Mouse (Mus musculus) kidney, embryonic 16.5 days (tissue): ENCODE results near the gene Aqp7. TPM values are rescaled to one million over a fixed set of nuclear protein-coding genes. Genes with fewer than 3 reads are reported as not detected.

Source experiments
- ATAC-seq: fragments of 200-750 bp; cut with Nextera tagmentation; 2 replicates; pipeline ENCODE4 v1.8.0; 2017; ENCODE audit warnings: moderate TSS enrichment; ENCODE audit not compliant: low FRiP score, low TSS enrichment
- H3K27ac ChIP-seq: fragments of 300-500 bp; sonication (generic); 2 replicates; pipeline ENCODE4 v1.5.1; 2014; ENCODE audit warnings: low read length
- H3K27me3 ChIP-seq: fragments of 300-500 bp; sonication (generic); 2 replicates; pipeline ENCODE4 v1.6.1; 2014; ENCODE audit warnings: low read length, control low read depth, mixed read lengths; ENCODE audit not compliant: insufficient read depth
- H3K36me3 ChIP-seq: fragments of 300-500 bp; sonication (generic); 2 replicates; pipeline ENCODE4 v1.6.1; 2014; ENCODE audit warnings: low read length, control low read depth, mixed read lengths; ENCODE audit not compliant: insufficient read depth
- H3K4me1 ChIP-seq: fragments of 300-500 bp; sonication (generic); 2 replicates; pipeline ENCODE4 v1.6.1; 2014; ENCODE audit warnings: low read length, control low read depth, mixed read lengths; ENCODE audit not compliant: insufficient read depth
- H3K4me2 ChIP-seq: fragments of 300-500 bp; sonication (generic); replicated peaks from 2 replicates; pipeline ENCODE4 v1.6.1; 2014; ENCODE audit warnings: low read depth, low read length
- H3K4me3 ChIP-seq: fragments of 300-500 bp; sonication (generic); 2 replicates; pipeline ENCODE4 v1.5.1; 2014; ENCODE audit warnings: mild to moderate bottlenecking, low read length
- H3K9ac ChIP-seq: fragments of 300-500 bp; sonication (generic); replicated peaks from 2 replicates; pipeline ENCODE4 v1.6.1; 2014; ENCODE audit warnings: low read length
- H3K9me3 ChIP-seq: fragments of 300-500 bp; sonication (generic); 2 replicates; pipeline ENCODE4 v1.6.1; 2016; ENCODE audit warnings: low read length, control low read depth
- WGBS: fragments of 180-500 bp; shearing (Covaris S2); extraction: QIAGEN DNeasy Blood & Tissue Kit; methylation state at CpG from one replicate; pipeline ENCODE4 v1.1.7; 2014; 5-methylcytosine and 5-hydroxymethylcytosine counted together
- microRNA-seq: library from miRNA; unstranded; fragments of <30 nt; microRNA quantifications from one replicate; pipeline ENCODE4, GENCODE M21; 2016
- polyA plus RNA-seq: library from polyadenylated mRNA; unstranded; fragments of >200 nt; fragmentation: Nextera tagmentation; extraction: Ambion mirVana; gene quantifications from 2 replicates; pipeline ENCODE4 v1.2.1, GENCODE M21; 2015

The Aqp7 gene
- polyA plus RNA-seq, 1 experiment from 2014 or later, result 1.2 TPM

DNA sequence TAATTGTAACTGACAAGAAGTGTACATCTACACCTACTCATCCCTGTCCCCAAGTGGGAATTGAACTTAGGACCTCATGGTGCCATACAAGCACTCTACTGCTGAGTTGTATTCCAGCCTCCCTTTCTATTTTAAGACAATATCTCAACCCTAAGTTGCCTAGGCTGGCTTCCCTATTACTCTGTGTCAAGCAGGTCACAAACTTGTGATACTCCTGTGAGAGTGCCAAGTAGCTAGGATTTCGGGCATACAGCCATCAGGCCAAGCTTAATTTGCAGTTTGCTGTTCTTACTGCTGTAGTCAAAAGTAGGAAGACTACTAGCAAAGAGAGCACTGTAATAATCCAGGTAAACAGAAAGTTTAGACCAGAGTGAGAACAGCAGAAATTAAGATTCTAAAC, 64.3 kb downstream of the Aqp7 start:
- no peaks in the 10 kb centered on the region for H3K27me3 ChIP-seq
- WGBS, result 80% methylated on average over 1 of the region's 1 CpGs
- peaks cover 52% of the 10 kb centered on the region for H3K36me3 ChIP-seq
- no peak overlapping the region for H3K4me2 ChIP-seq
- H3K9me3 ChIP-seq, result no peaks in the 10 kb centered on the region
- no peak overlapping the region for H3K9ac ChIP-seq
- ATAC-seq, result no peak
- no peak overlapping the region for H3K4me3 ChIP-seq
- H3K4me1 ChIP-seq, result no peaks in the 10 kb centered on the region
- H3K27ac ChIP-seq, result no peak overlapping the region

Small RNAs within 50 kb of the gene (microRNA-seq; reads per million reads assigned to microRNA genes)
- gene Mir3094, result 1.7 reads per million, percentile 5 among the genes with 10 or more reads in this experiment

Other genes starting within 250 kb of the Aqp7 start
- 47.5 and 48.0 TPM in 2 replicates for gene B4galt1, start 194.1 kb downstream of the Aqp7 start, polyA plus RNA-seq
- gene Spink4, start 128.1 kb downstream of the Aqp7 start, polyA plus RNA-seq, result not detected in 2 replicates
- gene Bag1, start 99.8 kb downstream of the Aqp7 start, polyA plus RNA-seq, result 210 and 215 TPM in 2 replicates
- gene Chmp5, start 99.7 kb downstream of the Aqp7 start, polyA plus RNA-seq, result 120 and 123 TPM in 2 replicates
- 92.0 and 94.7 TPM in 2 replicates for gene Nfx1, start 77.2 kb downstream of the Aqp7 start, polyA plus RNA-seq
- gene Aqp3, start 50.0 kb upstream of the Aqp7 start, polyA plus RNA-seq, result 55.3 and 56.8 TPM in 2 replicates
- gene Nol6, start 76.3 kb upstream of the Aqp7 start, polyA plus RNA-seq, result 34.7 and 37.8 TPM in 2 replicates
- gene Ube2r2, start 87.6 kb upstream of the Aqp7 start, polyA plus RNA-seq, result 76.1 and 86.1 TPM in 2 replicates
- gene Ubap2, start 227.0 kb upstream of the Aqp7 start, polyA plus RNA-seq, result 64.5 and 76.4 TPM in 2 replicates